Mouse (Mus musculus) spleen, adult 2 months (tissue): Measurements from ENCODE around the gene Gpr156.

ENCODE experiments used
- CTCF ChIP-seq: fragments of 200-500 bp; IDR thresholded peaks from 2 replicates; pipeline ENCODE4 v1.5.1; 2011; ENCODE audit warnings: mild to moderate bottlenecking, inconsistent platforms; ENCODE audit not compliant: insufficient read depth, insufficient read length, insufficient replicate concordance; ENCODE audit errors: extremely low read depth
- POLR2A ChIP-seq: fragments of 200-500 bp; IDR thresholded peaks from 2 replicates; pipeline ENCODE4 v1.6.1; 2011; ENCODE audit warnings: low read depth, low read length, inconsistent platforms

DNA sequence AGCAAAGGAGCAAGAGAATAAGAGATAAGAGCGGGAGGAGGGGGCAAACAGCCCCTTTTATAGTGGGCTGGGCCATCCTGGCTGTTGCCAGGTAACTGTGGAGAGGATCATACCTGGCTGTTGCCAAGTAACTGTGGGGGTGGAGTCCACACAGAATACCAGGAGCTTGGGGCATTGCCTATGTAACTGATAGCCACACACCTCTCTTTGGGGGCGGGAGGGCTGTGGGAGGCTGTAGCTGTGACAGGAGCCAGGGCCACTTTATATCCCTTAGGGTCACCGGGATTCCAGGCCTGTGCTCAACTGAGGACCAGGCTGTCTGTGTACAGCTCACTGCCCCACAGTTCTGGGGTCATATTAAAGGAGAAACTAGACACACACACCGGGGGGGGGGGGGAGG lies 40.5 kb downstream of the Gpr156 start:
- TF ChIP-seq CTCF (no peak), POLR2A (no peak)
